Mouse (Mus musculus) subcutaneous adipose tissue, adult 2 months (tissue): ENCODE measurements around the gene Zfp955a. TPM values are rescaled to one million over a fixed set of nuclear protein-coding genes. Genes with fewer than 3 reads are reported as not detected.

ENCODE experiments used
- polyA plus RNA-seq: library from polyadenylated mRNA; depleted of rRNA; stranded (reverse); fragments of >200 nt; gene quantifications from 2 replicates; pipeline ENCODE4 v1.2.3, GENCODE M21; 2012; ENCODE audit warnings: low replicate concordance; rRNA removed

Gene Zfp955a
- 1.1 and 1.9 TPM in 2 replicates for polyA plus RNA-seq

DNA sequence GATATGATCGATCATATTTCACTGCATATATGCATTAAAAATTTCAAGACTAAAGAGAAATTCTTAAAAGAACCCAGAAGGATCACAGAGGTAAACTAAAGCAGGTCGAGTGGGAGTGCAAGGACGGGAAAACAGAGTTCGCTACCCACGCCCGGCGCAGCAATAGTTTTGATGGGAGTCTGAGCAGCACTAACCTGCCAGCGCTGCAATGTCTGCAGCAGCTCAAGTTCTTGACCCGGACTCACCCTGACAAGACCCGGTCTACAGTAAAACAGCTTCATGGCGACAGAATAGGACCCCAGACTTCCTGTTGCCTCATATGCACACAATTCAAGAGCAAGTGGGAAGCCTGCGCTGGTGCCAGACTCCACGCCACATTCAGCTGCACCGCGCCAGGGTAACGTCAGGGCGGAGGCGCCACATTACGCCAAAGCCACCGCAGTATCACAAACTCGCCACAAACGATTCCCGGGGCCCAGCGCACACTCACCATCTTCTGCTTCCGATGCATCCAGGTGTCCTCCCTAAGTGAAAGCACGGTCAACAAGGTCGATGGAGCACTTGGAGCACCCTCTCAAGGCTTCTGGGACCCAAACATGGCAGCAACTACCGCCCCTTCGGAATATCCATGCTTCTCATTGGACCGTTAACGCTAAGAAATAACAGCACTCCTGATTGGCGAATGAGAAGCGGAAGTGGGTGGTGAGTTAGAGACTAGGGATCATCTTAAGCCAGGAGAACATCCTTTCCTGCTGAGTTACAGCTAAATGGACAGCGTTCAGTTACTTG is at the start of gene Zfp955a:
Zfp955a (minus strand) TSS at position 616 of the 789 bp plus-strand sequence.

GRCm38 (mm10) chr17:33289039-33289875 is 34.3 kb upstream of the Zfp955a start, which contains the start of gene Zfp955b:
Gene Zfp955b, plus strand, starts transcription at chr17:33289544.

GRCm38 (mm10) chr17:33264376-33264775 is 9.4 kb upstream of the Zfp955a start, which contains the start of gene Olfr63:
Gene Olfr63, plus strand, starts transcription at chr17:33264676.

GRCm38 (mm10) chr17:33221590-33221989 is 33.4 kb downstream of the Zfp955a start, which contains the start of gene Olfr1564:
Gene Olfr1564, minus strand, starts transcription at chr17:33221690.

DNA sequence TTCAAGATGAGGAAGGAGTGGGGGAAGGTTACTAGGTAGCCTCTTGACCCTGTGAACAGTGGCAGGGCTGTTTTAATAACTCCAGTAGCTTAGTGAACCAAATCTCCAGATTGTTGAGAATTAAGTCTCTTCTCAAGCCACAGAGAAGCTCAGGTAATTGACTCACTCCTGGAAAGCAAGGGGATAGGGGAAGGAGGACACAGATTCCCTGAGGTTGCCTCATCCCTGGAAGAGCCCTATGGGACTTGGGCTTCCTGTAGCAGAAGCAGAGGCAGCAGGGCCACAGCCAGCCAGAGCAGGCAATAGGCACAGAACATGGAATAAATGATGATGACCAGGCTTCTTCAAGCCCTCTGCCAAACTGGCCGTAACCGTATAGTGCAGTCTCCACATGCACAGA is 63.9 kb downstream of the Zfp955a start, which contains the start of gene Olfr239:
Olfr239 (plus strand) TSS at position 301 of the 400 bp plus-strand sequence.

Other genes starting within 250 kb of the Zfp955a start
- 1.3 and 1.8 TPM in 2 replicates for gene Zfp763, start 221.7 kb downstream of the Zfp955a start, polyA plus RNA-seq
- not detected in 2 replicates for gene 4921501E09Rik, start 187.1 kb downstream of the Zfp955a start, polyA plus RNA-seq
- 1.2 and 2.5 TPM in 2 replicates for gene Zfp563, start 165.8 kb downstream of the Zfp955a start, polyA plus RNA-seq
- not detected in 2 replicates for gene Morc2b, start 115.5 kb downstream of the Zfp955a start, polyA plus RNA-seq
- gene Olfr55, start 86.7 kb downstream of the Zfp955a start, polyA plus RNA-seq = not detected in 2 replicates
- gene Olfr239, start 63.8 kb downstream of the Zfp955a start, polyA plus RNA-seq = not detected in 2 replicates
- gene Olfr1564, start 33.5 kb downstream of the Zfp955a start, polyA plus RNA-seq = 0.26 TPM in 1 of 2 replicates, not detected in the other
- gene Olfr63, start 9.5 kb upstream of the Zfp955a start, polyA plus RNA-seq = not detected in 2 replicates
- gene Zfp955b, start 34.4 kb upstream of the Zfp955a start, polyA plus RNA-seq = 1.8 and 2.9 TPM in 2 replicates
- 1.1 and 2.9 TPM in 2 replicates for gene Zfp81, start 103.7 kb upstream of the Zfp955a start, polyA plus RNA-seq
- 1.8 and 2.9 TPM in 2 replicates for gene Zfp101, start 139.5 kb upstream of the Zfp955a start, polyA plus RNA-seq
- gene Actl9, start 177.8 kb upstream of the Zfp955a start, polyA plus RNA-seq = 0.39 and 0.52 TPM in 2 replicates